Mouse (Mus musculus) heart, embryonic 16.5 days (tissue): ENCODE results near the gene Chrm1. TPM values are rescaled to one million over a fixed set of nuclear protein-coding genes. Genes with fewer than 3 reads are reported as not detected.

Experiments
- ATAC-seq: fragments of 200-750 bp; cut with Nextera tagmentation; replicated peaks from 2 replicates; pipeline ENCODE4 v1.8.0; 2017; ENCODE audit warnings: moderate number of reproducible peaks; ENCODE audit not compliant: insufficient read depth, low FRiP score; ENCODE audit errors: extremely low read depth
- H3K27ac ChIP-seq: fragments of 300-500 bp; sonication (generic); 2 replicates; pipeline ENCODE4 v1.5.1; 2014; ENCODE audit warnings: mild to moderate bottlenecking, low read length, control low read depth, moderate library complexity
- H3K27me3 ChIP-seq: fragments of 300-500 bp; sonication (generic); 2 replicates; pipeline ENCODE4 v1.6.1; 2014; ENCODE audit warnings: low read length, mixed read lengths; ENCODE audit not compliant: control insufficient read depth, insufficient read depth
- H3K36me3 ChIP-seq: fragments of 300-500 bp; sonication (generic); 2 replicates; pipeline ENCODE4 v1.6.1; 2014; ENCODE audit not compliant: control insufficient read depth, insufficient read depth
- H3K4me1 ChIP-seq: fragments of 300-500 bp; sonication (generic); 2 replicates; pipeline ENCODE4 v1.6.1; 2014; ENCODE audit warnings: low read length, mixed read lengths; ENCODE audit not compliant: control insufficient read depth, insufficient read depth
- H3K4me2 ChIP-seq: fragments of 300-500 bp; sonication (generic); 2 replicates; pipeline ENCODE4 v1.6.1; 2014; ENCODE audit warnings: low read depth, mild to moderate bottlenecking, control low read depth, low read length
- H3K4me3 ChIP-seq: fragments of 300-500 bp; sonication (generic); 2 replicates; pipeline ENCODE4 v1.5.1; 2014; ENCODE audit warnings: mild to moderate bottlenecking, control low read depth, low read length
- H3K9ac ChIP-seq: fragments of 300-500 bp; sonication (generic); 2 replicates; pipeline ENCODE4 v1.6.1; 2014; ENCODE audit warnings: low read length, control low read depth
- H3K9me3 ChIP-seq: fragments of 300-500 bp; sonication (generic); replicated peaks from 2 replicates; pipeline ENCODE4 v1.6.1; 2016; ENCODE audit warnings: low read length; ENCODE audit not compliant: control insufficient read depth
- WGBS: fragments of 180-500 bp; shearing (Covaris S2); extraction: QIAGEN DNeasy Blood & Tissue Kit; methylation state at CpG from one replicate; pipeline ENCODE4 v1.1.7; 2014; 5-methylcytosine and 5-hydroxymethylcytosine counted together
- polyA plus RNA-seq: library from polyadenylated mRNA; unstranded; fragments of >200 nt; fragmentation: Nextera tagmentation; extraction: Ambion mirVana; gene quantifications from 2 replicates; pipeline ENCODE4 v1.2.1, GENCODE M21; 2015

Chrm1 gene
- polyA plus RNA-seq, 1 experiment from 2014 or later, result 0.09 TPM

- H3K27me3 ChIP-seq, result no peaks in the 10 kb centered on the region
- no peak overlapping the region for H3K4me2 ChIP-seq
- H3K4me1 ChIP-seq, result peaks cover 3% of the 10 kb centered on the region; the same call in 1 of the 2 replicates
- no peak for ATAC-seq
- no peak overlapping the region for H3K9ac ChIP-seq
- no peak overlapping the region for H3K4me3 ChIP-seq
- 0 out of 2 replicates have a peak, but pooled peaks cover 2% of the 10 kb centered on the region for H3K36me3 ChIP-seq
- WGBS, result 74% methylated on average over 9 of the region's 9 CpGs
- H3K9me3 ChIP-seq, result no peaks in the 10 kb centered on the region
- no peak overlapping the region for H3K27ac ChIP-seq
Observed at GRCm38 (mm10) chr19:8699652-8700051, 36.1 kb downstream of the Chrm1 start.

- 56% methylated on average over 3 of the region's 3 CpGs for WGBS
- Histone ChIP-seq H3K4me3 (no peak overlapping the region), H3K9ac (no peak overlapping the region), H3K9me3 (no peaks in the 10 kb centered on the region), H3K27ac (no peak overlapping the region), H3K4me1 (no peaks in the 10 kb centered on the region), H3K4me2 (no peak overlapping the region), H3K27me3 (no peaks in the 10 kb centered on the region), H3K36me3 (peaks cover 11% of the 10 kb centered on the region)
- ATAC-seq, result no peak
Observed at GRCm38 (mm10) chr19:8702458-8702857, 38.9 kb downstream of the Chrm1 start.

- Histone ChIP-seq H3K27ac (no peak overlapping the region), H3K4me1 (no peaks in the 10 kb centered on the region), H3K4me3 (no peak overlapping the region), H3K9me3 (no peaks in the 10 kb centered on the region), H3K4me2 (no peak overlapping the region), H3K27me3 (no peaks in the 10 kb centered on the region), H3K9ac (no peak overlapping the region), H3K36me3 (peaks cover 22% of the 10 kb centered on the region)
- no peak for ATAC-seq
- WGBS, result 57% methylated on average over 3 of the region's 4 CpGs
Observed at GRCm38 (mm10) chr19:8703571-8703970, 40.0 kb downstream of the Chrm1 start.

- no peak overlapping the region for H3K9ac ChIP-seq
- H3K27me3 ChIP-seq, result no peaks in the 10 kb centered on the region
- no peaks in the 10 kb centered on the region for H3K9me3 ChIP-seq
- H3K27ac ChIP-seq, result no peak overlapping the region
- peaks cover 33% of the 10 kb centered on the region for H3K36me3 ChIP-seq
- H3K4me3 ChIP-seq, result no peak overlapping the region
- 74% methylated on average over 6 of the region's 6 CpGs for WGBS
- no peak overlapping the region for H3K4me2 ChIP-seq
- peaks cover 3% of the 10 kb centered on the region for H3K4me1 ChIP-seq
- no peak for ATAC-seq
Observed at GRCm38 (mm10) chr19:8705026-8705708, 41.6 kb downstream of the Chrm1 start.

- no peaks in the 10 kb centered on the region for H3K9me3 ChIP-seq
- H3K27me3 ChIP-seq, result no peaks in the 10 kb centered on the region
- no peak for ATAC-seq
- H3K4me1 ChIP-seq, result peaks cover 13% of the 10 kb centered on the region
- H3K4me2 ChIP-seq, result no peak overlapping the region
- H3K4me3 ChIP-seq, result no peak overlapping the region
- 78% methylated on average over 7 of the region's 7 CpGs for WGBS
- H3K9ac ChIP-seq, result no peak overlapping the region
- H3K36me3 ChIP-seq, result peaks cover 36% of the 10 kb centered on the region
- H3K27ac ChIP-seq, result no peak overlapping the region
Observed at GRCm38 (mm10) chr19:8706132-8706667, 42.6 kb downstream of the Chrm1 start.

- H3K4me3 ChIP-seq, result no peak overlapping the region
- H3K4me2 ChIP-seq, result no peak overlapping the region
- peaks cover 19% of the 10 kb centered on the region for H3K4me1 ChIP-seq
- WGBS, result 87% methylated on average over 7 of the region's 7 CpGs
- H3K9me3 ChIP-seq, result no peaks in the 10 kb centered on the region
- H3K36me3 ChIP-seq, result peaks cover 40% of the 10 kb centered on the region
- H3K27ac ChIP-seq, result no peak overlapping the region
- no peaks in the 10 kb centered on the region for H3K27me3 ChIP-seq
- H3K9ac ChIP-seq, result no peak overlapping the region
- ATAC-seq, result no peak
Observed at GRCm38 (mm10) chr19:8706930-8707329, 43.3 kb downstream of the Chrm1 start.

- Histone ChIP-seq H3K27me3 (no peaks in the 10 kb centered on the region), H3K9me3 (no peaks in the 10 kb centered on the region), H3K4me3 (no peak overlapping the region), H3K9ac (no peak overlapping the region), H3K4me1 (peaks cover 25% of the 10 kb centered on the region), H3K36me3 (peaks cover 40% of the 10 kb centered on the region), H3K4me2 (no peak overlapping the region), H3K27ac (no peak overlapping the region)
- 92% methylated on average over 8 of the region's 8 CpGs for WGBS
- no peak for ATAC-seq
Observed at GRCm38 (mm10) chr19:8708954-8709353, 45.4 kb downstream of the Chrm1 start.

- Histone ChIP-seq H3K4me1 (peaks cover 29% of the 10 kb centered on the region), H3K36me3 (peaks cover 38% of the 10 kb centered on the region), H3K9ac (peak overlapping the region; percentile 26; the same call in 1 of the 2 replicates), H3K27me3 (no peaks in the 10 kb centered on the region), H3K4me2 (no peak overlapping the region), H3K27ac (peak overlapping the region; percentile 41), H3K9me3 (no peaks in the 10 kb centered on the region), H3K4me3 (no peak overlapping the region)
- no peak for ATAC-seq
- 80% methylated on average over 2 of the region's 2 CpGs for WGBS
Observed at GRCm38 (mm10) chr19:8710057-8710456, 46.5 kb downstream of the Chrm1 start.

- Histone ChIP-seq H3K27me3 (no peaks in the 10 kb centered on the region), H3K36me3 (peaks cover 38% of the 10 kb centered on the region), H3K4me3 (peak overlapping the region; percentile 93), H3K4me2 (peak overlapping the region; percentile 65), H3K9ac (peak overlapping the region; percentile 94; the same call in 1 of the 2 replicates), H3K9me3 (no peaks in the 10 kb centered on the region), H3K4me1 (peaks cover 29% of the 10 kb centered on the region), H3K27ac (peak overlapping the region; percentile 97; the same call in 1 of the 2 replicates)
- WGBS, result 63% methylated on average over 4 of the region's 4 CpGs
- ATAC-seq, result no peak
Observed at GRCm38 (mm10) chr19:8711506-8711905, 47.9 kb downstream of the Chrm1 start.
